Mouse (Mus musculus): Measurements from ENCODE around the gene Ldlrad3. TPM values are rescaled to one million over a fixed set of nuclear protein-coding genes. Genes with fewer than 3 reads are reported as not detected.

Ldlrad3 gene
- polyA plus RNA-seq, 1 experiment from 2014 or later, result 20.2 TPM

DNA sequence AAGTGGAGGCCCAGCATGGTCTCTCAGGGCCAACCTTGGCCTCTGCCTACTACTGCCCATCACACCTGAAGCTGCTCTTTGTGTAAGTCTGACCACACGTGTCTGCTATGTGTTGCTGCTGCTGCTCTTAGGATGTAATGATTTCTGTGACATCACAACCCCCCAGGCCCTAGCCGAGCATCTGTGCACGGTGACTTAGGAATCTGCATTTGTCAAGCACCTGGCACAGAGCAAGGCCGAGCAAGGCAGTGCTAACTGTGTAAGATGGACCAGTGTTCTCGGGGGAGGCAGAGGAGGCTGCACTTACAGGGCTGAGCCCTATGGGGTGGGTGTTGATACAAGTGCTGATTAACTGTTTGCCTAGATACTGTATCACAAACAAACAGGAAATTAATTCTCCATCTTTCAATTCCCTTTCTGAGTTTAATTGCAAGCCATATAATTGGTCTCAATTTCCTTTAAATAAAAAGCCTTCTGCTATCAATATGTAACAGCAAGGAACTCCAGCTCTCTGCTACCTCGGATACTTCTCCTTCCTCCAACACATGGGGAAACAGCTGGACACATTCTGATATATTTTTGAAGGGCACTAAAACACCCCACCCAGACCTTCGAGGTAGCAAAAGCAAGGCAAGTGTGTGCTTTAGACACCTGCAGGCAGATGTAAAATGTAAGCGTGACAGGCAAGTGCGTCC is 152.2 kb downstream of the Ldlrad3 start:
- no peaks in the 10 kb centered on the region for H3K9me3 ChIP-seq (replicated peaks)
- no peaks in the 10 kb centered on the region for H3K36me3 ChIP-seq
- 65% methylated on average over 9 of the region's 9 CpGs for whole genome bisulfite sequencing
- H3K4me3 ChIP-seq, result no peak overlapping the region
- no peak overlapping the region for H3K9ac ChIP-seq
- H3K27ac ChIP-seq (ENCODE audit: poor library complexity, severe bottlenecking), result no peak overlapping the region
- H3K4me1 ChIP-seq (replicated peaks), result peaks cover 46% of the 10 kb centered on the region
- no peak for ATAC-seq (ENCODE audit: insufficient number of reproducible peaks, low FRiP score)
- H3K4me2 ChIP-seq, result no peak overlapping the region
- no peaks in the 10 kb centered on the region for H3K27me3 ChIP-seq (replicated peaks)

DNA sequence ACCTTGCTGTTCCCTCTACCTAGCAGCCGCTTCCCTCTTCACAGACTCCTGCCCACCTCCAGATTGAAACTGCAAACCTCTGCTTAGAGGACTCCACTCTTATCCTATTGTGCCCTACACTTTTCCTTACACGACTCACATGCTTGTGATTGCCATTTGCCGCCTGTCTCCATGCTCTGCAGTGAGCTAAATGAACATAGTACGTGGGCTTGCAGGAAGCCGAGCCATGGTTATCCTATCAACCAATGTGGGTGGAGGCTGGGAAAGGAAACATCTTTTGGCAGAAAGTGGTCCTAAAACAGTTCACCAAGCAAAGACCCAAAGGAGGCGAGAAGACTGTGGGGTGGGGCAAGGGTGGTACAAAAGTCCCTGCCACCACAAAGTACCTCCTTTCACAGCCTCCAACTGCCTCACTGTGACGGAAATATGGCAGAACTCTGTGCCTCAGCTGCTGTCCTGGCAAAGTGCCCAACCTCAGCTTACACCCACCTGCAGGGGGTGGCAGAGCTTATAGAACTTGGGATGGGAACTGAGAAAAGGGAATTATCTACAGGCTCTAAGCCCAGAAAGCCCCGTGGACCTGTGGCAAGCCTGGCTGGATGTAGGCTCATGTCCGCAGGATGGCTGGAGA is 153.4 kb downstream of the Ldlrad3 start:
- H3K27me3 ChIP-seq (replicated peaks), result no peaks in the 10 kb centered on the region
- no peak for ATAC-seq (ENCODE audit: insufficient number of reproducible peaks, low FRiP score)
- H3K4me2 ChIP-seq, result no peak overlapping the region
- H3K4me3 ChIP-seq, result no peak overlapping the region
- H3K27ac ChIP-seq (ENCODE audit: poor library complexity, severe bottlenecking), result no peak overlapping the region
- WGBS, result 70% methylated on average over 9 of the region's 9 CpGs
- H3K36me3 ChIP-seq, result no peaks in the 10 kb centered on the region
- no peaks in the 10 kb centered on the region for H3K9me3 ChIP-seq (replicated peaks)
- no peak overlapping the region for H3K9ac ChIP-seq
- peaks cover 35% of the 10 kb centered on the region for H3K4me1 ChIP-seq (replicated peaks)

DNA sequence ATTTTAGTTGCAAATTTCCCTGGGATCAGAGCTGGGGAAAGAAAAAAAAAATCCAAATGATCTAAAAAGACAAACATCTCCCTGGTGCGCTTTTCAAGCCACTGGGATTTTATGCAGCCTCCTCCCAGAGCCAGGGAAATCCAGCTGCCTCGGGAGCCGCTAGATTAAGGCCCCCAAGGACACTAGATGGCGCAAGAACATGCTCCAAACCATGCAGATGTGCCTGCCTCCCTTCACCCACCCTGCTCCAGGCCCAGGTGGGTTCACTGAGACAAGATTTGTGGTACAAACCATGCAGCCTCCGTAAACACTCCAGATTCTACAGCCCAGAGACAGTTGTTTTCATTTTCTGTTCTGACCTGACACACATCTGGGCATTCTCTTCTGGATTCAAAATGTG is 155.5 kb downstream of the Ldlrad3 start:
- no peak overlapping the region for H3K9ac ChIP-seq
- 27% methylated on average over 5 of the region's 5 CpGs for WGBS
- H3K9me3 ChIP-seq (replicated peaks), result no peaks in the 10 kb centered on the region
- H3K27me3 ChIP-seq (replicated peaks), result no peaks in the 10 kb centered on the region
- no peak overlapping the region for H3K4me3 ChIP-seq
- no peaks in the 10 kb centered on the region for H3K36me3 ChIP-seq
- H3K27ac ChIP-seq (ENCODE audit: poor library complexity, severe bottlenecking), result no peak overlapping the region
- no peak overlapping the region for H3K4me2 ChIP-seq
- H3K4me1 ChIP-seq (replicated peaks), result peaks cover 18% of the 10 kb centered on the region
- no peak for ATAC-seq (ENCODE audit: insufficient number of reproducible peaks, low FRiP score)

DNA sequence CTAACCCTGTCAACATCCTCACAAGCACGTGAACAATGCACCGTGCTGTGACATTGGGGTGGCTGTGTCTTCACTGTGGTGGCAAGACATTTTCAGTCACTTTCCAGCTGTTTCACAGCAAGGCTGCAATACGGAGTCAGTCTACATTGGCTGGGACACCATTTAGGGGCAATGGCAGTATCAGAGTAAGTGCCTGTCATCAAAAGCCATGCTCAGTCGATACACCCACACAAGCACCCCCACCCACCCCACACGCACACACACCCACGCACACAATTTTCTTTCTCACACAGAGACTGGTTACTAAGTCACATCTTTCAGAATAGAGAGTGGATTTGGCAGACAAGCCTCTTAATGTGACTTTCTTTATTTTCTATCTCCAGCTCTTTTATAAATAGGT is 156.0 kb downstream of the Ldlrad3 start:
- no peak for ATAC-seq (ENCODE audit: insufficient number of reproducible peaks, low FRiP score)
- WGBS, result 78% methylated on average over 6 of the region's 6 CpGs
- H3K4me3 ChIP-seq, result no peak overlapping the region
- no peaks in the 10 kb centered on the region for H3K9me3 ChIP-seq (replicated peaks)
- peaks cover 18% of the 10 kb centered on the region for H3K4me1 ChIP-seq (replicated peaks)
- H3K27me3 ChIP-seq (replicated peaks), result no peaks in the 10 kb centered on the region
- no peaks in the 10 kb centered on the region for H3K36me3 ChIP-seq
- no peak overlapping the region for H3K4me2 ChIP-seq
- no peak overlapping the region for H3K9ac ChIP-seq
- H3K27ac ChIP-seq (ENCODE audit: poor library complexity, severe bottlenecking), result no peak overlapping the region

DNA sequence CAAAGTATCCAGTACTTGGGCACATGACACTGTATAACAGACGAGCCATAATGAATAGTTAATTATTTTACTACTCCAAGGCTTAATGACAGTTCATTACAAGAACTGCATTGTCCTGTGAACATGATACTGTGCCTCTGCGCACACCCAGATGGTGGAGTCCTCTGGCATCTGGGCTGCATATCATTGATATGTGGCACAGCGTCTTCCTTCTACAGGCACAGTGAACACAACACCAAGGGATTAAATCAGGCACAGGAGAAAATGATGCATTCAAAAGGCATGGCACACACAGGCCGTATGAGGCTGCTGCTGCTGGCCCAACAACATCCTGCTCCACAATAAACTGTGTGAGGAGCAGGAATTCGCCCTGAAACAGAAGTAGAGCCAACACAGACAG is 156.5 kb downstream of the Ldlrad3 start:
- no peak overlapping the region for H3K4me2 ChIP-seq
- WGBS, result 74% methylated on average over 5 of the region's 5 CpGs
- no peaks in the 10 kb centered on the region for H3K9me3 ChIP-seq (replicated peaks)
- H3K27me3 ChIP-seq (replicated peaks), result no peaks in the 10 kb centered on the region
- H3K9ac ChIP-seq, result no peak overlapping the region
- H3K36me3 ChIP-seq, result no peaks in the 10 kb centered on the region
- H3K4me3 ChIP-seq, result no peak overlapping the region
- no peak for ATAC-seq (ENCODE audit: insufficient number of reproducible peaks, low FRiP score)
- H3K27ac ChIP-seq (ENCODE audit: poor library complexity, severe bottlenecking), result no peak overlapping the region
- H3K4me1 ChIP-seq (replicated peaks), result peaks cover 18% of the 10 kb centered on the region

DNA sequence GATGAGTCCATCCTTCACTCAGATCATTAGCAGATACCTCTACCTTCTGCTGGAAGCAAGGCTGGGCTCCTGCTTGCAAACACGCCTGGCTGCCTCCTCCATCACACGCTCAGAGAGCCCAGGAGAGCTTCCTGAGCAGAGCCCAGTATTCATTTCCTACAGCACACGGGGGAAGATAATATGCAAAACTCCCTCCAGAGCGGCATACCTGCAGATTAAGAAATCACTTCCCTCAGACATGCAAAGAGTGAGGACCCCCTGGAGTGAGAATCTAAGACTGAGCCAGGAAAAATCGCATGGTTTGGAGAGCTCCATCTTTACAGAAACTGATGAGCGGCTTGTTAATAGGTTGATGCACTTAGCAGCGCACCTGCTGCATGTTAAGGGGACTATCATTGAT is 158.9 kb downstream of the Ldlrad3 start:
- whole genome bisulfite sequencing, result 72% methylated on average over 7 of the region's 7 CpGs
- Histone ChIP-seq H3K27me3 (replicated peaks) (no peaks in the 10 kb centered on the region), H3K4me3 (no peak overlapping the region), H3K9me3 (replicated peaks) (no peaks in the 10 kb centered on the region), H3K36me3 (no peaks in the 10 kb centered on the region), H3K4me1 (replicated peaks) (peaks cover under 1% of the 10 kb centered on the region), H3K4me2 (no peak overlapping the region), H3K9ac (no peak overlapping the region), H3K27ac (ENCODE audit: poor library complexity, severe bottlenecking) (no peak overlapping the region)
- no peak for ATAC-seq (ENCODE audit: insufficient number of reproducible peaks, low FRiP score)

DNA sequence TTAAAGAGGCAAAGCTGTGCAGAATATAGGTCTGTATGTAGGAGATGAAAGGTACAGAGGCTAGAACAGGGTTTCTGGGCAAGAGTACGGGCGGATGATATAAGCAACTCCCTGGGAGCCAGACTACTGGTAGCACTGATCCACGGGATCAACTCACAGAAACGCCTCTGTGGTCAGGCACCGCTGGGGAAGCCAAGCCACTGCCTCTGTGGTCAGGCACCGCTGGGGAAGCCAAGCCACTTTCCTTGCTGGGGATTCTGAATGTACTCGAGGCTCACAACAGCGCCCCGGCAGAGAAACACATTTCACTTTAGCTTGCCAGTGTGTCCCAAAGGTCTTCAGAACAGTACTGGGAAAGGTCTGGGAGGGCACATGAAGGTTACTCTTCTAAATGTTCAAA is 160.0 kb downstream of the Ldlrad3 start:
- 88% methylated on average over 9 of the region's 9 CpGs for WGBS
- Histone ChIP-seq H3K27me3 (replicated peaks) (no peaks in the 10 kb centered on the region), H3K27ac (ENCODE audit: poor library complexity, severe bottlenecking) (no peak overlapping the region), H3K9me3 (replicated peaks) (no peaks in the 10 kb centered on the region), H3K4me3 (no peak overlapping the region), H3K4me1 (replicated peaks) (no peaks in the 10 kb centered on the region), H3K4me2 (no peak overlapping the region), H3K36me3 (no peaks in the 10 kb centered on the region), H3K9ac (no peak overlapping the region)
- no peak for ATAC-seq (ENCODE audit: insufficient number of reproducible peaks, low FRiP score)

DNA sequence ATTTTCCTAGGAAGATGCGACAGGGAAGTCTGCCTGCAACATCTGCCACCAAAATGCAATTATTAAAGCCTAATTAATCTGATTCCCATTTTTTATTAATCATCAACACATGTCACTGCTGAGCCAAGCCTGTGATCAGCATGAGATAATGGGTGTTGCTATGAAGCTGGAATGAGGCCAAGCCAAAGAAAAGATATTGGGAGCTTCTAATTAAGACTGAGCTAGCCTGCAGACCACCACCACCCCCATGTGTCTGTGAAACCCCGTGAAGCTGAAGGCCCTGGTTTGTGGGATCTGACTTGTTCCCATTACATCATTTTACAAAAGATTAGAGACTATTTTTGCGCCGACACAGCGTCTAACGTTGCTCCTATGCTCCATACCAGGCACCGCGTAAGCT is 161.7 kb downstream of the Ldlrad3 start:
- Histone ChIP-seq H3K4me2 (no peak overlapping the region), H3K27ac (ENCODE audit: poor library complexity, severe bottlenecking) (no peak overlapping the region), H3K36me3 (no peaks in the 10 kb centered on the region), H3K9me3 (replicated peaks) (no peaks in the 10 kb centered on the region), H3K9ac (no peak overlapping the region), H3K4me1 (replicated peaks) (0 out of 2 replicates have a peak, but pooled peaks cover 5% of the 10 kb centered on the region), H3K4me3 (no peak overlapping the region), H3K27me3 (replicated peaks) (no peaks in the 10 kb centered on the region)
- 61% methylated on average over 8 of the region's 8 CpGs for WGBS
- ATAC-seq (ENCODE audit: insufficient number of reproducible peaks, low FRiP score), result no peak

DNA sequence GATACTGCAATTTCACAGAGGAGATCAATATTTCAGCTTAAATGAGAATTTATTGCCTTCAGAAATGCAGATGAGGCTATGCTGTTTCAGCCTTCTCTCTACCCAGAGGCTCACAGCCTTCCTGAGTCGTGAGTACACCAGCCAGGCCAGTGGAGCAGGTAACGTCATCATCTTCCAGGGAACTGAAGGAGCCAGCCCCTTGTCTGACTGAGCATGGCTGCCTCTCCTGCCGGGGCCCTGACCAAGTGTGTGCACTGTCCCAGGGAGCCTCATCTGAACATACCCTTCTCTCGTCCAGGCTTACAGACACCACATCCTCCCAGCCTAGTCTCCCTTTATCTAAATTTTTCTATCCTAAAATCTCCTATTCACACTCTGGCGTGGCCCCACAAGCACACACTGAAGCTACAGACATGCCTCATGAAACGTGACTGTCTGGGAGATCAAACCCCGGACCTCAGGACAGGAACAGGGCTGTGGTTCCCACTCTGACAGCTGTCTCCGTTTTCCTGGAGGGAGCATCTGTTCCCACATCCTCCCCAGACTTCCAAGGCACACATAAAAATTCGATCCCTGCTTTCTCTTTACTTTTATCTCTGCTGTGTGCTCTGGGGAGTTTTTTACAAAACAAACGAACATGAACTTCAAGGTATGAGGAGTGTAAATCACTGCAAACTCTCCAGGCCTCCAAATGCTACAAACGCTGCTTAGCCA is 164.7 kb downstream of the Ldlrad3 start:
- Histone ChIP-seq H3K4me3 (no peak overlapping the region), H3K4me2 (no peak overlapping the region), H3K27me3 (replicated peaks) (no peaks in the 10 kb centered on the region), H3K27ac (ENCODE audit: poor library complexity, severe bottlenecking) (no peak overlapping the region), H3K9ac (no peak overlapping the region), H3K4me1 (replicated peaks) (0 out of 2 replicates have a peak, but pooled peaks cover 5% of the 10 kb centered on the region), H3K36me3 (no peaks in the 10 kb centered on the region), H3K9me3 (replicated peaks) (no peaks in the 10 kb centered on the region)
- WGBS, result 42% methylated on average over 11 of the region's 11 CpGs
- peak; percentile 49; the same call in 1 of the 2 replicates for ATAC-seq (ENCODE audit: insufficient number of reproducible peaks, low FRiP score)

DNA sequence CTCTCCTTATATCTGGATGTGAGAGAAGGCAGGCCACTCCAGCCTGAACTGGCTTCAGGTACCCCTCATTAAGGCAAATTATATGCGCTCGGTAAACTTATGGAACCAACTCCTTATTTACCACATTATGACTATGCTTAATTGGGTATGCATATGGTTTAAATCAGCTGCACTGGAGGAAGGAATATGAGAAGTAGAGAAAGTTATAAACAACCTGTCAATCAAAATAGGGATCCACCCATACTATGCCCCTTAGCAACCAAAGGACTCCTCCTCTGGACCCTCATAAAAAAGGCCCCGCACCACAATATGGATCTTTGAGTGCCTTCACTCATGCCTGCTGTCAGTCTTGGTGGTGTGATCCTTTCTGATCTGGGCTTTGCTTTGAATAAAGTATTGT is 165.6 kb downstream of the Ldlrad3 start:
- Histone ChIP-seq H3K27me3 (replicated peaks) (no peaks in the 10 kb centered on the region), H3K27ac (ENCODE audit: poor library complexity, severe bottlenecking) (no peak overlapping the region), H3K4me2 (no peak overlapping the region), H3K9ac (no peak overlapping the region), H3K4me1 (replicated peaks) (0 out of 2 replicates have a peak, but pooled peaks cover 5% of the 10 kb centered on the region), H3K4me3 (no peak overlapping the region), H3K36me3 (no peaks in the 10 kb centered on the region), H3K9me3 (replicated peaks) (no peaks in the 10 kb centered on the region)
- ATAC-seq (ENCODE audit: insufficient number of reproducible peaks, low FRiP score), result no peak
- 88% methylated on average over 3 of the region's 3 CpGs for WGBS

DNA sequence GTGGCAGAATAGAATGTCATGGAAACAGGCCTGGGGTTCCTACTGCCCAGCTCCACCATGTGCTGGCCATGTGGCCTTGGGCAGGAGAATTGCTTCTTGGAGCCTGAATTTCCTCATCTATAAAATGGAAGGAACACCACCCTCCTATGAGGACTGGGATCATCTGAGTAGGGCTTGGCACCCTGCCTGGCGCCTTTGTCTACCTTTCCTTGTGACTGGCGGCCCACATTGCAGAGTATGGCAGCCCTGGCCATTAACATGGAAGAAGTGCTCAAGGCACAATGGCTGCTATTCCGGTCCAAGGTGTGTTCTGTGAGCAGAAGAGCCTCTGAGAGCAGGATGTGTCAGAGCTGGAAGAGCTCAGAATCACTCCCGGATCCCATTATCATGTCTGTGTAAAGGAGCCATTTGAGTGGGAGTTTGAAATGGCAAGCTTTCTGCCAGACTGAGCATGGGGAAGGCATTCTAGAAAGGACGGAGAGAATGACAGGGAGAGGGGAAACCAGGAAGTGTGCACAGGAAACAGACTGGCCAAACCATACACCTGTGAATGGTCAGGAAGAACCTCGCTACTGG is 171.6 kb downstream of the Ldlrad3 start:
- Histone ChIP-seq H3K4me3 (no peak overlapping the region), H3K27ac (ENCODE audit: poor library complexity, severe bottlenecking) (no peak overlapping the region), H3K27me3 (replicated peaks) (no peaks in the 10 kb centered on the region), H3K4me2 (no peak overlapping the region), H3K4me1 (replicated peaks) (peaks cover 7% of the 10 kb centered on the region), H3K9ac (no peak overlapping the region), H3K9me3 (replicated peaks) (no peaks in the 10 kb centered on the region), H3K36me3 (no peaks in the 10 kb centered on the region)
- ATAC-seq (ENCODE audit: insufficient number of reproducible peaks, low FRiP score), result no peak
- WGBS, result 78% methylated on average over 6 of the region's 6 CpGs
